Mouse (Mus musculus): ENCODE measurements around the gene Pdcd4. TPM values are rescaled to one million over a fixed set of nuclear protein-coding genes. Genes with fewer than 3 reads are reported as not detected.
A peak's percentile ranks its signal among the peaks of the same experiment; 100 is the strongest.

Gene Pdcd4
- total RNA-seq, 2 experiments from 2014 or later: 13.6 to 15.8 TPM

DNA sequence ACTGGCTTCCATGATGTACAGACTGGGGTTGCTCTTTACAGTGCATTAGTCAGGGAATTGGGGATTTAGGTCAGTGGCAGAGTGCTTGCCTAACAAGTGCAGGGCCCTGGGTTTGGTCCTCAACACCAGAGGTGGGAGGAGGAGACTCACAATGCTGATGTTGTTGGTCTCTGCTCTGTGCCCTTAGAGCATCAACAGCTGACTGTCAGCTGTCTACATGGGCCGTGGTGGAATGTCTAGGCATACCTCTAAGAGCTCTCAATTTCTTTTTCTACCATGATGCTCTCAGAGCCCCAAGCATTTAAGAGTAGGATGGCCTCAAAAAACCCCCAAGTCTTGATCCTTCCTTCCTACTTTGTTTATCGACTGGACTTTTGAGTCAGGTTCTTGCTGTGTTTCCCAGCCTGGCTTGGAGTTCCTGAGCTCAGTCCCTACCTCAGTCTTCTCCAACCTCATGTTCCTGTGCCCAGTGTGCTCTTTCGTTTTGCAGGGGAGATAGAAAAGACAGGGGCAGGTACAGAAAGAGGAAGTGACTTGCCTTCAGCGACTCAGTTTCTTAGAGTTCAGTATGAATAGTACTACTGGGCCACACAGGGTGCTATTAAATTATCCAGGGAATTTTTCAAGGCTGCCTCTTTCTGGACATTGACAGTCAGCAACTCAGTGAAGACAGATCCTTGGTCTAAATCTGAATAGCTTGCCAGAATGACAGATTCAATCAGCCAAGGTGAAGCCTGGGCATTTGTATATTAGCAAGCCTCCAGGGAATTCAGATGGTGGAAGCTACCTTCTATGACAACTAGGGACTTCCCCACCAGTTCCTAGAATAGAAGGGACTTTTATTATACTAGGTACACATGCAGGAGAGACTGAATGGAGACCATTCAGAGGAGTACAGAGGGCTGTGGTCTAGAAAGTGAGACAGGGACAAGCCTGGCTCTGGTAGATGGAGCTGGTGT lies 22.3 kb upstream of the Pdcd4 start:
- intact Hi-C loops (cut with DNase I): no loop called here
- no peak for DNase-seq

DNA sequence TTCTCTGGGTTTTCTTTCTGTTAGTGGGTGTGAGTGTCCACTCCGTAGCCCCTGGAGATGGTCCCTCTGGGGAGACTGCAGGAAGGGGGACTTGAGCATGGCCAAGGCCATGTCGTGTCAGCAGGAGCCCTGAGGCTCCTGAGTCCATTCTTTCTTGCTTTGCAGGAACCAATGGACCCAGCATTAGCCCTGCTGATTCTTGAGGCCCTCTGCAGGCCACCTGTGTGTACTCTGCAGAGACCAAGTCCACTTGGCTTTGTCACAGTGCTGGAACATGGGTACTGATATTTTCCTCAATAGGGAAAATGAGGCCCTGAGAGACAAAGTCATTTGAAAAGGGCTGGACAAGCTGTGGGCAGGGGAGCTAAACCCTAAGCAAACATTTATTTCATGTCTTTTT lies 21.5 kb upstream of the Pdcd4 start:
- intact Hi-C loops (cut with DNase I): no loop called here
- no peak for DNase-seq

DNA sequence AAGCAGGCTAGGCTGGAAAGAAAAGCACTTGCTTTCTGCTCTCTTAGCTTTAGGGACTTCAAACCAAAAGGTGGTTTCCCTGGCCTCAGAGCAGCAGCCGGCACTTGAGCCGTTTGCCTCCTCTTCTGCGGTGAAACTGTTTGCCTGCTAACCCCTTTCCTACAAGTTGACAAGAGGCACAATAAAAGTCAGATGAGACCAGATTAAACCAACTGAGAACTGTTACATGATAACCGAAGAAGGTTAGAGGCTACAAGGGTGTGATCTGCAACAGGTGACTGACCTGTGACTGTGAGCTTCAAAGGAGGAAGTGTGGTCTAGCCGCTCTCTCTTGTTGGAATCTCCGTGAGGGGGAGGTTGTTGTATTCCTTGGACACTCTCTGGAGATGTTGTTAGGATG lies 20.5 kb upstream of the Pdcd4 start:
- intact Hi-C loops (cut with DNase I): no loop called here
- DNase-seq: no peak

DNA sequence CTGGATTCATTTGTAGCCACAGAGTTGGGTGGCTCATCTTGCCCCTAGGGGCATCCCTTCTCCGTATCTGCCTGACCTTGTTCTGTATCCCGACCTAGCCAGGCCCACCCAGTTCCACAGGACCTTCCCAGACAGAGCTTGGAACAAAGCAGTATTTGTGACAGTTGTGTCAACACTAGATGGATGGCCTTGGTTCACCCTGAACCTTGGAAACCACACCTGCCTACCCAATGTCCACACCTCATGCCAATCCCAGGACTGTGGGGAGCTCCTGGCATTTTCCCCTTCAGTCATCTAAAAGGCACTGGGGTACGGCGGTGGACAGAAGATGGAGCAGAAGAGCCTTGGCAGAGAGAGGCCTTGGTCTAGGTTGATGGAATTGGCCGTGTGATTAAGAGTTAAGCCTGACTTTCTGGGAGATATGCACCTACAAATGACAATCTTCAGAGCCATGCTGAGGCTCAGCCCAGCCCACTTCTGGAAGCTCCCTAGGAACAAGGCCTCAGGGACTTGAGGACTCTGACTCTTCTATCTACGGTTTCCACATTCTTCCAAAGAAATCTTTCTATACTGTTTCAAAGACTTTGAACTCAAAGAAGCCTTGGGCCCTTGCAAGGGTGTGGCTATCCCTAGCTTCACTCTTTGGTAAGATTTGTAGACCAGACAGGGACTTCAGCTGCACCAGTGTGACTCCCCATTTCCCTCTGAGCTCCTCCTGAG lies 18.9 kb upstream of the Pdcd4 start:
- DNase-seq: no peak
- intact Hi-C loops (cut with DNase I): no loop called here

DNA sequence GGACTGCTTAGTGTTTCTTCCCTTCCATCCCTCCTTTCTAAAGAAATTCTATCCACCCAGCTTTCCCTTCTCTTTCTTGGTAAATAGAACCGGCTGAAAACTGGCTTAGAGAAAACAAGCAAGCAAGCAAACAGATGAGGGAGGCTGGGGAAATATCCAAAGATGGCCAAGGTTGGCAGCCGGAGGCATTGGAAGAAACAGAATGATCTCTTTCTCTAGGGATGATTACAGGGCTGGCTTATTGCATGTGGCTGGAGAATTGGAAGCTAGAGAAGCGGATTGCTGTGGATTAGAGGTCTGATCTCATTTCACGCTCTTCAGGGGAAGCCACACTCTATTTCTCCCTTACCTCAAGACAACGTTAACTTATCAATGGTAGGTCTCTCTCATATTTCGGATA lies 16.8 kb upstream of the Pdcd4 start:
- DNase-seq: no peak
- intact Hi-C loops (cut with DNase I): no loop called here

DNA sequence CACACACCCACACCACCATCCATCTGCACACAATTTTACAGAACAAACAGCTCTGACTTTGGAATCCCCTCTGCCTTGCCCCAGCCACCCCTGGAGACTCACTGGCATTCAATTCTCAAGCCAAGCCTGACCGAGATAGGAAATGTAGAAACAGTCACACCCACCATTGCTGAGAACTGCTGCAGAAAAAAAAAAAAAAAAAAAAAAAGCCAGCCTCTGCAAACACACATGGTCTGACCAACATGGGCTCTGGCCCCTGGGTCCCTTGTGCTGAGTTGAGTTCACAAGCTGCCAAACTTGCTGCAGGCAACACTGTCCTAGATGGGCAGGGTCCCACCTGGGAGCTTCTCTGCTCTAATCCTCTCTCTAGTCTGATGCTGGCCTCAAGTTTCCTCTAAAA lies 14.3 kb upstream of the Pdcd4 start:
- DNase-seq: no peak
- intact Hi-C loops (cut with DNase I): no loop called here

DNA sequence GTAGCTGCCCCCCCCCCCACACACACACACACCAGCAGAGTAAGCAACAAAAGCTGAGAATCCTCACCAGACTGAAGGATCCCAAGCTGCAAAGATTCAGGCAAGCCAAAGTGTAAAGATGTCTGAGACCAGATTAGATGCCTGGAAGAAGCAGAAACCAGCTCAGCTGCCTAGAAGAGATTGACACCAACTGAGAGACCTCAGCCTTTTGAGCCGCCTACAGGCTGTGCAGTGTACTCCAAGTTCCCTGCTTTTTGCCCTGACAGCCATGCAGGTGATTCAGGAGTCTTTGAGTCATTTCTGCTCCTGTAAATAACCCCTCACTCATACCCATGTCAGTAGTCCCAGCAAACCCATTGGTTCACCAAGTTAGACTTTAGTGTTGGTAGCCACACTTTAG lies 11.6 kb upstream of the Pdcd4 start:
- intact Hi-C loops (cut with DNase I): no loop called here
- DNase-seq: no peak

DNA sequence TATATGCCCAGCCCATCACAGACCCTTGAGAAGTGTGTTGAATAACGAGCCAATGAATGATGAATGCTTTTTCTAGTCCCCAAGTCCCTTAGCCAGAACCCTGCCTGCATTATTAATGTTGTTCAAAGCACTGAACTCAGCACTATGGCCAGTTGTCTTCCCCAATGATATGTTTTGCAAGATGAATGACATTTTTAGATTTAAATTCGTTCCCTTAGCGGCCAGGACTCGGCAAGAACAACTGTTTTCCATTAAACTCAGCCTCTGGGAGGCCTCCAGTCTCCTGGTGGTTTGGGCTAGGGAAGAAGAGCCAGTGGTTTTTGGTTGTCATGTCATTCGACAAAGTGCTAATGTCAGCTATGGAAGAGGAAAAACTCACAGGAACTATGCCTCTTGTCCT lies 10.2 kb upstream of the Pdcd4 start:
- no peak for DNase-seq

DNA sequence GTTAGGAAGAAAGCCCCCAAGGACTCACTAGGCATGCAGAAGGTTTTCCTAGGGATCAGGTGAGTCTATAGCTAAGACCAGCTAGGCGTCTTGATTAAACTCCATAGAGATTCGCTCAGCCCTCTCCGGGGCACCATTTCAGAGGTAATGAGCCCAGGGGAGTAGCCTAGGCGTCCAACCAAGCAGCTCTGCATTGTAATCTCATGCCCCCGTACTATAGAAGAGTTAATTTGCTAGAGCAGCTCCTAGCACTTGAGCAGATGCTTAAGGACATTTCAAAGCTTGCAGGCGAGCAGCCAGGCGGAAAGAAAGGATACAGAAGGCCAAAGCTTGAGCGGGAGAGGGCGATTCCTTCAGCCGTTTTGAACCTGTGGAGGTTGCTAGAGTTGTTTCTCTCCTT lies 6.6 kb upstream of the Pdcd4 start:
- intact Hi-C loops (cut with DNase I): no loop called here
- no peak for DNase-seq

More for the DNA sequence above, 10.2 kb upstream of the Pdcd4 start:
- intact Hi-C loops (cut with DNase I): no loop called here

DNA sequence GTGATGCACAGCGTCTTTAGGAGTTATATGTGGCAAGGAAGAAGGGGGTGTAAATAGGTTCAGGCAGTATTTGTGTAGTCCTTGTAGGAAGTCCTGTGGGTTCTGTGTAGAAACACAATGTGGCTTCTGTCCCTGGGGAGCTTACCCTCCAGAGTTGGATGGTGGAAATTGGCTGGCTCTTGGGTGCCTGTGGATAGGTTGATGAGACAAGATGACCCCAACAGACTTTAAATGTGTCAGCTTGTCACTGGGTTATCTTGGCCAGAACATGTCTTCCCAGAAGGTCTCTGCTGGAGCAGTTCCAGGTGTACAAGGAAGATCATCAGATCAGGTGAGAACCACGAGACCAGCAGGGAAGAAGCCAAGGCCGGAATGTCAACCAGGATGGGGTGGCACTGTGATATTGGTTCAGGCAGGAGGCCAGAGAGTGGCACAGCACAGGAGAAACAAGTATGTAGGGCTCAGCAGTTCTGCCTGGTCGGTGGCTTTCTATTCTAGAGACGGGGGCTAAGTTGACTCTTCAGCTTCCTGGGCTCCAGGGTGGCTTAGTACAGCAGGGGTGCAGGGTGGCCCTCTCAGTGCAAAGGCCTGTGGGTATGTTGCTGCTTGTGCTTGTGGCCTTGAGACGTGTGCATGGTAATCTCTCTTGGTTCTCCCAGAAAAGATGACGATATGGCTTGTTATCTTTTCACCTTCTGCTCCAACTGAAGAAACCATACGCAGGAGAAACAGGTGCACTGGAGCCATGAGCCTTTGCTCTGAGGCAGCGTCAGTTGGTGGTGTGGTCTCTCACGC lies 5.3 kb upstream of the Pdcd4 start:
- intact Hi-C loops (cut with DNase I): no loop called here
- DNase-seq: no peak

DNA sequence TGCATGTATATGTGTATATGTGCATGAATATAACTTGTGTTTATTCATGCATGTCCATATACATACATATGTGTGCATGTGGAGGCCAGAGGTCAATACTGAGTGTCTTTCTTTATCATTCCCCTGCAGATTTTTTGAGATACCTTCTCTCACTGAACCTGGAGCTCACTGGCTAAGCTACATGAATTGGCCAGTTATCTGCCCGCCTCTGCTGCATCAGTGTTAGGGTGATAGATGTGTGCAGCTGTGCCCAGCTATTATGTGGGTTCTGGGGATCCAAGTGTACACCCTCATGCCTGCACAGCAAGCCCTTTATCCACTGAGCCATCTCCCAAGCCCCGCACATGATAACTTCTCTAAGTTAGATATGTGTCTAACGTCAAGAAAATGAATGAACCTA lies 4.2 kb upstream of the Pdcd4 start:
- no peak for DNase-seq
- intact Hi-C loops (cut with DNase I): no loop called here

DNA sequence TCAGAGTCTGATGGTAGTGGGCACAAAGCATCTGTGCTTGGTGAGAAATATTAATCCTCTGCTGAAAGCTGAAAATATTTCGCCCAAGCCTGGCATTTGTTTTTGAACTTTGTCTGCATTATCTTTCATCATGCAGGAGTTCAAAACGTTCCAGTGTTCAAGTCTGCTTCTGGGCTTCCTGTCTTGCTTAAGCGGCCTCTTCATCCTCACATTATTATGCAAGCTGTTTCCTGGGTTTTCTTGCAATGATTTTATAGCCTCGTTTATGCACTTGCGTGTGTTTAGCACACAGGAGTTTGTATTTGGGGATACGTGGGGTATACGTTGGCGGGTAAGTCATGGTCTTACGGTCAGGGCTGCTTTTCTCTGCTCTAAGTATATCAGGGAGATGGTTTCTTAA lies 3.7 kb upstream of the Pdcd4 start:
- intact Hi-C loops (cut with DNase I): no loop called here

DNA sequence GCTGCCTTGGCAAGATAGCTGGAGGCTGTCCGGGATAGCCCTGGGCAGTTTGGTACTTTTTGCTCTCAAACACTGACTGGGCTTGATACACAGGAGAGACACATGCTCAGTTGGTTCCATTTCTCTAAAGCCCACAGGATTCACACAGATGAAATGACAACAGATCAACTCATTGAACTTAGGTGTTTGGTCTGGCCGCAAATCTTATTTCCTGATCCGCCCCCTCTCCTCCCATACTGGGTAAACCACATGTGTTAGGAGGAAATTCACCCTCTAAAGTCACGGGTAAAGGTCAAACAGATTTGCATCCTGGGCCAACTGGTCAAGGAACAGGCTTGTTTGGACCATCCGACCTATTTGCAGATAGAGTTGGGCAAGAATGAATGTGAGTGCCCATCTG lies 2.5 kb upstream of the Pdcd4 start:
- no peak for DNase-seq
- intact Hi-C loops (cut with DNase I): no loop called here

More for the DNA sequence above, 3.7 kb upstream of the Pdcd4 start:
- DNase-seq: no peak

DNA sequence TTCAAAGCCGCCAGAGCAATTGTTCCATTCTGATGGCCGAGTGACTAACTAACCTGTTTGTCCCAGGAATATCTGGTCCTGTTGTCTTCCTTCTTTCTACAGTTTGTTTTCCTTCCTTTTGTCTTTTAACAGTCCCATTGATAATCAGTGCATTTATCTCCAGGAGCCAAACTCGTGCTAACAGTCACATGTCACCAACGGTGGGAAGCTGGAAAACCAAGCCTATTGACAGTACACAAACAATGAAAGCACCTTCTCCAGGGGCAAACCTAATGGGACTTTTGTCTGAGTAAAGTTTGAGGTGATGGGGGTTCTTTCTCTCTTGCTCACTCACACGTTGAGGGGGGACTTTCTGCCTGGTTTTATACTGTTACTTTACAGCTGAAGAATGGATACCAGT lies 1.8 kb upstream of the Pdcd4 start:
- intact Hi-C loops (cut with DNase I): no loop called here
- no peak for DNase-seq

DNA sequence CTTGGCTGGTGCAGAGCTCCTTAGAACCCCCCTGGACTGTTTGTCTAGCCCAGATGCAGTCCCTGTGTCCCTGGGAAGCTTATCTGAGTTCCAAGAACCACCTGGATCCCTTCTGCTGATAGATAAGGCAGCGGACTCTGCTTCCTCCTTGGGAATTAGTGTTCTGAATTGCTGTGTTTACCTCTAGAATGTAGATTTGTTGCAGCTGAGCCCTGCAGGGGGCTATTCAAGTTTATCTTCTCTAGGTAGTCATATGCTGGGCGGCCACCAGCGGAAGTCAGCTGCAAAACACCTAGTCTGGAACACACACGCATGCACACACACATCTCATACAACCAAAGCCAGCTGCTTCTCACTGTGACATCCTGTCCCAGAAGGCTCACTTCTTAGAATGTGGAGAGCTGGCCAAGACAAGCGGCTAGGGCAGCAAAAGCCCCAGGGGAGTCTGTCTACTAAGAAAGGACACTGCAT lies 1.2 kb upstream of the Pdcd4 start:
- intact Hi-C loops (cut with DNase I): no loop called here

DNA sequence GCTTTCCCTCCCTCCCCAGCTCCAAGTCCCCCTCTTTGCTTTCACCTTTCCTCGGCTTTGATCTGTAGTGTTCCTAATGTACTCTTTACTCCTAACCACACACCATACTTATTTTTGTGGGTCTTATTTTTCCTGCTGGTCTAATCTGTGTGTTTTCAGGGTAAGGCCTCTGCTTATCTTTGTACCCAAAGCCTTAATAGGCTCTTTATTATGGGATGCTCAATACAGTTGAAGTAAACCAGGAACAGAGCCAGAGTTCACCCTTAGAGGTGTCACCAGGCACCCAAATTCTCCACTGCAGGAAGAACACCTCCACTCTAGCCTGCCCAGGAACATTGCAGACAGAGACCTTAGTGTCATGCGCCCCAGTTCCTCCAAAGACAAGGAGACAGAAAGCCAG lies 462 bp upstream of the Pdcd4 start:
- intact Hi-C loops (cut with DNase I): no loop called here

More for the DNA sequence above, 1.2 kb upstream of the Pdcd4 start:
- DNase-seq: no peak

DNA sequence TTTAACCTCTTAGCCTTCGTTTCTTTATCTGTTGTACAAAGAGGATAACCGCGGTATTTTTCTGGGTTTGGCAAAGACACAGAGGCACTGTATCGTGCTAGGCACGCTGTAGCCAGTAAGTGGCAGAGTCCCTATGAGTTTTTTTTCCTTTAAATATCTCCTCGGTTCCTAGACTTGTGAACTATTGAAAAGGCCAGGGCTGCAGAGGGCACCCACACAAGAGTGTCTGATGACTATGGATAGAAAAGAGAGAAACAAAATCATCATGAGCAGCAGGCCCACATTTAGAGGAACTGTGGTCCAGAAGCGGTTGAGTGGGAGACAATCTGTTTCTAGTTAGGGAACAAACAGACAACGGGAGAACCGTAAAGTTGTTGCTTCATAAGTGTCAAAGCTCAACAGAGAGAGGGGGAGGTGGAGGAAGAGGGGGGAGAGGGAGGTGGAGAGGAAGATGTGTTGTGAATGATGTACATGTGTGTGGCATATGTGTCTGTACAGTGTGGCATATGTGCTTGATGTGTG lies 868 bp downstream of the Pdcd4 start:
- intact Hi-C loops (cut with DNase I): no loop called here
- no peak for DNase-seq

More for the DNA sequence above, 462 bp upstream of the Pdcd4 start:
- no peak for DNase-seq

DNA sequence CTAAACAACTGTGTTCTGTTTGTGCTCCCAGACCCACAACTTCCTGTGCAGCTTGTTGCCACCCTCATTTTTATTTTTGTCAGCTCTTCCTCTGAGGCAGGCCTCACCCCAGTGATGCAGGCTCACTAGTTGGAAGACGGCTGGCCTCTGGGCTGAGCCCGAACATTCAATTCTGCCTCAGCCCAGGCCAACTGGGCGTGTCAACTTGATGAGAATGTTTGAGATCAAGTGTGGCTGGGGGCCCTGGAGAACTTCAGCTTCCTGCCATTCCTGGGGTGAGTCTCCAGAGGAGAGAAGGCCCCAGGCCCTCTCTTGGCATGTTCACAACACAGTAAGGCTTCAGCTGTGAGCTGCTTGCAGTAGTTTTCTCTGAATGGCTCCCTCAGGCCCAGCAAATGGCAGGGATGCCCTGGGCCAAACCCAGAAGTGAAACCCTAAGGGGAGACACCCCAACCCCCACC lies 1.7 kb downstream of the Pdcd4 start:
- intact Hi-C loops (cut with DNase I): no loop called here
- DNase-seq: peak; percentile 44 to 50

DNA sequence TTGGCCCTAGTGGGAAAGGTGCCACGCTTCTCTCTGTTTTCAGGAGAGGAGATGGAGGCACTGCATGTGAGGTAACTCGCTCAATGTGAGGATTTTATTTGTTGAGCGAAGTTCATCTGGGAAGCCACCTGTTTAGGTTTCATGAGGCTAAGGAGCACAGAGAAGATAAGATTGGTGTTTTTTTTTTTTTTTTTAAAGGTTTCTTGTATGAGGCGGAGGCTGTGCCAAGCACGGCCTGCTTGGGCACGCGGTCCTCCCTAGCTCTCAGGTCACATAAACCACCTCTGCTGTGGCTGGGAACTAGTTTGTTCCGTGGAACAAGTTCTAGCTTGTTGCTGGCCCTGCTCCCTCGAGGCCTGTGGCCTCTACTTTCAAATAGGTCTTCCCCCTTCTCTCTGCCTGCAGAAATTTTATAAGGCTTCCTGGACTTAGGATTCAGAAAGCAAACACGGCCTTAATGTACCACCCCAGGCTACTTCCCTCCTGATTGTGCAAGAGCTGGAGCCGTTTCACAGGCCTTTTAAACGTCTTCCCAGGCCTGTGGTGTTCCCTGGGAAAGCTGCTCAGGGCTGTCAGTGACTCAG lies 2.6 kb downstream of the Pdcd4 start:
- peak; percentile 21 to 51 for DNase-seq
- intact Hi-C loops (cut with DNase I): no loop called here

DNA sequence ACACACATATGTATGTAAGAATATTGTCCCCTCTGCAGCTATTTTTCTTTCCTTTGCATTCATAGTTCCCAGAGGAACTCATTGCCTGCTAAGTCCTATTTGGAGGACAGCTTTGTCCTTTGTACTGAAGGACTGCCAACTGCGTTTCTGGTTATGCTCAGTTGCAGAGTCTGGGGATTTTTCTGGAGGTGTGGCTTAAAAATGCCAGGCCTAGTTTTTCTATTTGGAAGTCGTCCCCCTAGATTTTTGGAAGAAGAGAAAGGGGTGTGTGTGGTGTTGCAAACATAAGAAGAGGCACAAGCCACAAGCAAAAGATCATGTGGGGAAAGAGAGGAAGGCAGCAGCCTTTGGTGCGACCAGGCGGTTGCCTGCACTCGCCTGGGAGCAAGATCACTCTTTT lies 6.0 kb downstream of the Pdcd4 start:
- no peak for DNase-seq
- intact Hi-C loops (cut with DNase I): no loop called here

All from gastrocnemius, postnatal 36 days (tissue).